Mouse (Mus musculus): ENCODE data around the gene Hps3. TPM values are rescaled to one million over a fixed set of nuclear protein-coding genes. Genes with fewer than 3 reads are reported as not detected.
"Not testable (repeated sequence)": the region's sequence is repeated elsewhere in the genome, so short reads cannot be mapped to it uniquely, and the experiment has no call there.

Hps3 gene
- polyA plus RNA-seq, 1 experiment from 2014 or later = 12.5 TPM

DNA sequence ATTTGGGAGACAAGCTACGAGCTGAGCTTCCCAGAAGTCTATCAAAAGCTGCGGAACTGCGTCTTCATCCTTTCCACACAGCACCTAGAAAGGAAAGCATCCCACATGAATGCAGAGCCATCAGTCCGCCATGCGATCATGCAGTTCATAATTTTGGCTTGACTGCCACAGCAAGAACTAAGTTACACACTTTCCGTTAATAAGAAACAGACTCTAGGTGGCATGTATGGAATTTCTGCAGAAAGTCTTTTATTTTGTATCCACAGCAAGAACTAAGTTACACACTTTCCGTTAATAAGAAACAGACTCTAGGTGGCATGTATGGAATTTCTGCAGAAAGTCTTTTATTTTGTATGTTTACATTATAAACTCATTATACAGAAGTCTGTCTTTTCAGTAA is 24.2 kb downstream of the Hps3 start:
- WGBS = 83% methylated on average over 7 of the region's 7 CpGs

DNA sequence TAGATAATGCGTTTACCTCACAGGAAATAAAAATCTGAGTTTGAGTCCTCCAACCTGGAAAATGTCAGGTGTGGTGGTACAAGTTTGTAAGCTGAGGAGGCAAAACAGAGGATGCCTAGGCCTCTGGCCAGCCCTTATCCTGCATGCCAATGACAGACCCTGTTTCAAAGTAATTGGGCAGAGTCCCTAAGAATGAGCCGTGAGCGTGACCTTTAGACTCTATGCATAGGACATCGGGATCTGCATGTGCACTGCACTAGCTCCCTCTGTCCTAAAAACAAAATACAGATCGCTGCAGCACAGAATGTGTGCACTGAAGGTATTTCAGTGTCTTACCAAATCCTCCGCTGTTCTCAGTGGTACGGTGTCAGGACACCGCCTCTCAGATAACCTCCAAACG is 24.7 kb downstream of the Hps3 start:
- no peak for ATAC-seq (ENCODE audit: low FRiP score, low TSS enrichment)
- Histone ChIP-seq H3K9ac (ENCODE audit: low read depth, low read length) (no peak overlapping the region), H3K27me3 (ENCODE audit: control insufficient read depth, insufficient read depth, low read length) (no peaks in the 10 kb centered on the region), H3K4me1 (ENCODE audit: control insufficient read depth, insufficient read depth, low read length) (no peaks in the 10 kb centered on the region), H3K4me3 (ENCODE audit: low read length) (no peak overlapping the region), H3K27ac (ENCODE audit: low read depth, low read length) (no peak overlapping the region), H3K4me2 (replicated peaks; ENCODE audit: low read depth, low read length) (no peak overlapping the region), H3K9me3 (ENCODE audit: control insufficient read depth, low read length) (no peaks in the 10 kb centered on the region), H3K36me3 (ENCODE audit: control insufficient read depth, insufficient read depth, low read length) (peaks cover 12% of the 10 kb centered on the region; the same call in 1 of the 2 replicates)
- 90% methylated on average over 9 of the region's 9 CpGs for whole genome bisulfite sequencing

More for the DNA sequence above, 24.2 kb downstream of the Hps3 start:
- not testable (repeated sequence) for ATAC-seq (ENCODE audit: low FRiP score, low TSS enrichment); H3K27ac ChIP-seq (ENCODE audit: low read depth, low read length); H3K27me3 ChIP-seq (ENCODE audit: control insufficient read depth, insufficient read depth, low read length); H3K9me3 ChIP-seq (ENCODE audit: control insufficient read depth, low read length); H3K4me1 ChIP-seq (ENCODE audit: control insufficient read depth, insufficient read depth, low read length); H3K9ac ChIP-seq (ENCODE audit: low read depth, low read length); H3K4me2 ChIP-seq (replicated peaks; ENCODE audit: low read depth, low read length); H3K4me3 ChIP-seq (ENCODE audit: low read length)
- H3K36me3 ChIP-seq (ENCODE audit: control insufficient read depth, insufficient read depth, low read length) = peaks cover 17% of the 10 kb centered on the region; the same call in 1 of the 2 replicates

DNA sequence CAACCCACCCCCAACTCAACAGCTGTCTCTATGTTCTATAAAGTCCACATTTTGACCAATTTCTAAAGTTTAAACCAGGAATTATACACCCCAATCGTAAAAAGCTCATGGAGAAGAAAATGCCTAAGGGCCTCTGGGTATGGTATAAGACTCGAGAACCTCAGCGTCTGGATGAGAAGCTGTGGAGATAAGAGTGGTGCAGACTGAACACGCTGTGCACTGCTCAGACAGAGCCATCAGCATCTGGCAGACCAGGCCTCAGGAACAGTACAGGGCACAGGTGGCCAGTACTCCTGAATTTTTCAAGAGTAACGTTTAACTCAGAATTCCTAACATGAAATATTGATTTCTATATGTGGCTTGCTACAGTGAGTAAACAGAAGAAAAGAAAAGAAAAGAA is 27.4 kb downstream of the Hps3 start:
- H3K27ac ChIP-seq (ENCODE audit: low read depth, low read length) = no peak overlapping the region
- H3K4me1 ChIP-seq (ENCODE audit: control insufficient read depth, insufficient read depth, low read length) = no peaks in the 10 kb centered on the region
- H3K9me3 ChIP-seq (ENCODE audit: control insufficient read depth, low read length) = no peaks in the 10 kb centered on the region
- no peak overlapping the region for H3K4me2 ChIP-seq (replicated peaks; ENCODE audit: low read depth, low read length)
- ATAC-seq (ENCODE audit: low FRiP score, low TSS enrichment) = no peak
- no peak overlapping the region for H3K4me3 ChIP-seq (ENCODE audit: low read length)
- H3K9ac ChIP-seq (ENCODE audit: low read depth, low read length) = no peak overlapping the region
- WGBS = 88% methylated on average over 5 of the region's 5 CpGs
- 0 out of 2 replicates have a peak, but pooled peaks cover 5% of the 10 kb centered on the region for H3K36me3 ChIP-seq (ENCODE audit: control insufficient read depth, insufficient read depth, low read length)
- H3K27me3 ChIP-seq (ENCODE audit: control insufficient read depth, insufficient read depth, low read length) = no peaks in the 10 kb centered on the region

DNA sequence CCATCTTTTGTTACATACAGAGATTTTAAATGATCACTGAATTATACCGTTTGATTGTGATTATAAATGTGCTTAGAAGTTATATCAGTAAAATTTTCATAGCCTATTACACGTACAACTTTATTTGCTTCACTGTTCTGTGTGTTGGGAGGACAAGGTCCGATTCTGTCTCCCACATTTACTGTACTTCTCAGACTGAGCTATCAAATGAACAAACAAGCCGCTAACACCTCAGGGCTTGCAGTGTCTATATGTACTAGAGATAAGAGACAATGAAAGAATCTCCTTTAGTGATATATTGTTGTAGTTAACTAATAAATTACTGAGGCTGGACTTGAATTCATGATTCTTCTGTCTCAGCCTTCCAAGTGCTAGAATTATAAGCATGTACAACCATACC is 27.8 kb downstream of the Hps3 start:
- H3K27me3 ChIP-seq (ENCODE audit: control insufficient read depth, insufficient read depth, low read length) = no peaks in the 10 kb centered on the region
- 91% methylated on average over 4 of the region's 4 CpGs for WGBS
- no peak overlapping the region for H3K4me3 ChIP-seq (ENCODE audit: low read length)
- no peak overlapping the region for H3K4me2 ChIP-seq (replicated peaks; ENCODE audit: low read depth, low read length)
- no peak for ATAC-seq (ENCODE audit: low FRiP score, low TSS enrichment)
- no peak overlapping the region for H3K9ac ChIP-seq (ENCODE audit: low read depth, low read length)
- no peak overlapping the region for H3K27ac ChIP-seq (ENCODE audit: low read depth, low read length)
- no peaks in the 10 kb centered on the region for H3K4me1 ChIP-seq (ENCODE audit: control insufficient read depth, insufficient read depth, low read length)
- 0 out of 2 replicates have a peak, but pooled peaks cover 8% of the 10 kb centered on the region for H3K36me3 ChIP-seq (ENCODE audit: control insufficient read depth, insufficient read depth, low read length)
- no peaks in the 10 kb centered on the region for H3K9me3 ChIP-seq (ENCODE audit: control insufficient read depth, low read length)

DNA sequence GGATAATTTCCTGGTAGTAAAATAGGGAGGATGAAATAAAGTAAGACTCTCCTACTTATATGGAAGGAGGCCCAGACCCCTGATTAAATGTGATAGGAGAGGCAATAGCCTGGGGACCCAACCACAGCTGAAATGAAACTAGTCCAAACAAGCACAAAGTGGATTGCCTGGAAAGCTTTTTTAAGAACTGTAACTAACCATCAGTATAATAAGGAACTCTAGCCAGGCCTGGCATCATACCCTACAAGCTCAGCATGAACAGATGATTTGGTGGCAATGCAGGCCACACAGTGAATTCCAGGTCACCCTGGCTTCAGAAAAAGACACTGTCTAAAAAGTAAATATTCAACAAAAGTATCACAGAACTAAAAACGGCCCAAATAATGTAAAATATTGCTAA is 29.5 kb downstream of the Hps3 start:
- H3K4me2 ChIP-seq (replicated peaks; ENCODE audit: low read depth, low read length) = no peak overlapping the region
- no peaks in the 10 kb centered on the region for H3K9me3 ChIP-seq (ENCODE audit: control insufficient read depth, low read length)
- ATAC-seq (ENCODE audit: low FRiP score, low TSS enrichment) = no peak
- H3K4me1 ChIP-seq (ENCODE audit: control insufficient read depth, insufficient read depth, low read length) = no peaks in the 10 kb centered on the region
- no peak overlapping the region for H3K9ac ChIP-seq (ENCODE audit: low read depth, low read length)
- H3K27me3 ChIP-seq (ENCODE audit: control insufficient read depth, insufficient read depth, low read length) = no peaks in the 10 kb centered on the region
- 81% methylated on average over 1 of the region's 1 CpGs for WGBS
- H3K27ac ChIP-seq (ENCODE audit: low read depth, low read length) = no peak overlapping the region
- 0 out of 2 replicates have a peak, but pooled peaks cover 9% of the 10 kb centered on the region for H3K36me3 ChIP-seq (ENCODE audit: control insufficient read depth, insufficient read depth, low read length)
- H3K4me3 ChIP-seq (ENCODE audit: low read length) = no peak overlapping the region

DNA sequence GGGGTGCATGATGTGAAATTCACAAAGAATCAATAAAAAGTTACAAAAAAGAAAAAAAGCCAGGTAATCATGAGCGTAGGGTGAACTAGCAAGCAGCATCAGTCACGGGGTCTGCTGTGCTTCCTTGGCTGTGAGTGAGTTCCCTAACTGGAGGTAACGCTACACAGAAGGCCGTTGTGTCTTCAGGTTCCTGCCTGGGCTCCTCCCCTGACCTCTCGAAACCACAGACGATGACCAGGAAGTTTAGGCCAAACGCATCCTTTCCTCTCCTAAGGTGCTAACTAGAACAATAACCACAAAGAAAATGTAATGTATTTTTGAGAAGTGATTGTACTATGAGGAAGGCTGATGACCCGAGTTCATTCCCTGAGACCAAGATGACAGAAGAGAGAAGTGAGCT is 30.7 kb downstream of the Hps3 start:
- H3K4me2 ChIP-seq (replicated peaks; ENCODE audit: low read depth, low read length) = no peak overlapping the region
- 84% methylated on average over 8 of the region's 8 CpGs for WGBS
- H3K9me3 ChIP-seq (ENCODE audit: control insufficient read depth, low read length) = no peaks in the 10 kb centered on the region
- H3K9ac ChIP-seq (ENCODE audit: low read depth, low read length) = no peak overlapping the region
- no peak overlapping the region for H3K4me3 ChIP-seq (ENCODE audit: low read length)
- no peaks in the 10 kb centered on the region for H3K4me1 ChIP-seq (ENCODE audit: control insufficient read depth, insufficient read depth, low read length)
- H3K27ac ChIP-seq (ENCODE audit: low read depth, low read length) = no peak overlapping the region
- no peaks in the 10 kb centered on the region for H3K27me3 ChIP-seq (ENCODE audit: control insufficient read depth, insufficient read depth, low read length)
- H3K36me3 ChIP-seq (ENCODE audit: control insufficient read depth, insufficient read depth, low read length) = 0 out of 2 replicates have a peak, but pooled peaks cover 7% of the 10 kb centered on the region
- ATAC-seq (ENCODE audit: low FRiP score, low TSS enrichment) = no peak

DNA sequence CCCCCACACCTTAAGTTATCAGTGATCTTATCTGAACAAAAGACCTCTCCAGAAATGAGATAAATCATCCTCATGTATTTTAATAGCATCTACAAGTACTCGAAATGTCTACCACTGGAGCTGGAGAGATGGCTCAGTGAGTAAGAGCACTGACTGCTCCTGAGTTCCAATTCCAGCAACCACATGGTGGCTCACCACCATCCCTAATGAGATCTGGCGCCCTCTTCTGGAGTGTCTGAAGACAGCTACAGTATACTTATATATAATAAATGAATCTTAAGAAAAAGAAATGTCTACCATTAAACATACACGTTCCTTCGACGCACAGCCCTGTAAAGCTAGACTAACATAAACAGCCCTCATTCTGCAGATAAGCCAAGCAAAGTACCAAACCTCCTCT is 32.3 kb downstream of the Hps3 start:
- Histone ChIP-seq H3K36me3 (ENCODE audit: control insufficient read depth, insufficient read depth, low read length) (0 out of 2 replicates have a peak, but pooled peaks cover 4% of the 10 kb centered on the region), H3K4me1 (ENCODE audit: control insufficient read depth, insufficient read depth, low read length) (no peaks in the 10 kb centered on the region), H3K9me3 (ENCODE audit: control insufficient read depth, low read length) (no peaks in the 10 kb centered on the region), H3K4me2 (replicated peaks; ENCODE audit: low read depth, low read length) (no peak overlapping the region), H3K27me3 (ENCODE audit: control insufficient read depth, insufficient read depth, low read length) (no peaks in the 10 kb centered on the region), H3K4me3 (ENCODE audit: low read length) (no peak overlapping the region), H3K27ac (ENCODE audit: low read depth, low read length) (no peak overlapping the region), H3K9ac (ENCODE audit: low read depth, low read length) (no peak overlapping the region)
- ATAC-seq (ENCODE audit: low FRiP score, low TSS enrichment) = no peak
- WGBS = 82% methylated on average over 5 of the region's 5 CpGs

DNA sequence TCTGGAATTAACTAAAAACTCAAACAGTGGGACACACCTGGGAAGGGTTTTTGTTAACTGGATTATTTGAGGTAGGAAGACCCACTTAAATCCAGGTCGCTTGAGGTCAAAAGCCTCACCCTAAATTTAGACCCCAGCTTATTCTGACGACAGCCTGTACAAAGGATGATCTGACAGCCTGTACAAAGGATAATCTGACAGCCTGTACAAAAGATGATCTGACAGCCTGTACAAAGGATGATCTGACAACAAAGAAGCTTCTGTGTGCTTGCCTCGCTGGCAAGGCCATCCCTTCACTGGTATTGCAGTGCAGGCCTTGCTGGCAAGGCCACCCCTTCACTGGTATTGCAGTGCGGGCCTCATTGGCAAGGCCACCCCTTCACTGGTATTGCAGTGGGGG is 34.3 kb downstream of the Hps3 start:
- Histone ChIP-seq H3K27ac (ENCODE audit: low read depth, low read length) (no peak overlapping the region), H3K9ac (ENCODE audit: low read depth, low read length) (no peak overlapping the region), H3K9me3 (ENCODE audit: control insufficient read depth, low read length) (no peaks in the 10 kb centered on the region), H3K4me3 (ENCODE audit: low read length) (no peak overlapping the region), H3K36me3 (ENCODE audit: control insufficient read depth, insufficient read depth, low read length) (peaks cover 4% of the 10 kb centered on the region; the same call in 1 of the 2 replicates), H3K4me2 (replicated peaks; ENCODE audit: low read depth, low read length) (no peak overlapping the region), H3K4me1 (ENCODE audit: control insufficient read depth, insufficient read depth, low read length) (no peaks in the 10 kb centered on the region), H3K27me3 (ENCODE audit: control insufficient read depth, insufficient read depth, low read length) (no peaks in the 10 kb centered on the region)
- ATAC-seq (ENCODE audit: low FRiP score, low TSS enrichment) = no peak
- WGBS = 89% methylated on average over 4 of the region's 4 CpGs

DNA sequence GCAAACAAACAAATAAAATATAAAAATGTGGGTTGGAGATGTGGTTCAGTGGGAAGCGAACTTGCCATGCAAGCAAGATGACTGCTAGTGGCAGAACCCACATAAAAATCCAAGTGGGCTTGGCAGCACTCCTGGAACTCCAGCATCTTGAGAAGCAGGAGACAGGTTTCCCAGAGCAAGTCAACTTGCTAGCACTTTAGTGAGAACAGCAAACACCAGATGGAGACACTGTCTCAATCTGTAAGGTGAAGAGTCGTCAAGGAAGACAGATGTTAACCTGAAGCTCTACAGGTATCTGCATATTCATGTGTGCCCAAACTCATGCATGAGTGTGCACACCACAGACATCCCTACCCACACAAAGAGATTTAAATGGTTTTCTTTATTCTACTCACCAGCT is 35.6 kb downstream of the Hps3 start:
- H3K27me3 ChIP-seq (ENCODE audit: control insufficient read depth, insufficient read depth, low read length) = no peaks in the 10 kb centered on the region
- no peaks in the 10 kb centered on the region for H3K9me3 ChIP-seq (ENCODE audit: control insufficient read depth, low read length)
- no peak overlapping the region for H3K27ac ChIP-seq (ENCODE audit: low read depth, low read length)
- WGBS = 82% methylated on average over 2 of the region's 2 CpGs
- H3K9ac ChIP-seq (ENCODE audit: low read depth, low read length) = no peak overlapping the region
- peaks cover 4% of the 10 kb centered on the region; the same call in 1 of the 2 replicates for H3K36me3 ChIP-seq (ENCODE audit: control insufficient read depth, insufficient read depth, low read length)
- no peak for ATAC-seq (ENCODE audit: low FRiP score, low TSS enrichment)
- H3K4me3 ChIP-seq (ENCODE audit: low read length) = no peak overlapping the region
- no peaks in the 10 kb centered on the region for H3K4me1 ChIP-seq (ENCODE audit: control insufficient read depth, insufficient read depth, low read length)
- H3K4me2 ChIP-seq (replicated peaks; ENCODE audit: low read depth, low read length) = no peak overlapping the region

All from kidney, embryonic 14.5 days (tissue).